Mouse (Mus musculus): ENCODE results near the gene Gpatch2.

The Gpatch2 gene

DNA sequence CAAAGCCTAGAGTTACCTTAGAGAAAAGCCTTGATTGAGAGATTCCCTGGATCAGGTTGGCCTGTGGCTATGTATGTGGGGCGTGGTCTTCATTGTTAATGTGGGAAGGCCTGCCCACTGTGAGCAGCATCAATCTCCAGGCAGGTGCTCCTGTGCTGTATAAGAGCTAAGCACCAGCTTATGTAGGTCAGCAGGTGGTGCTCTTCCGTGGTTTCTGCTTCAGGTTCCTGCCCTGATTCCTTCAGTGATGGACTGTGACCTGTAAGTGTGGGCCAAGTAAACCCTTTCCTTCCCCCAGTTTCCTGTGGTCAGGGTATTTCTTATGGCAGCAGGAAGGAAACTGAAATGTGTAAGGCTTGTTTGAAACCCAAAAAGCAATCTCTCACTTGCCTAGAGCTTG lies 151.5 kb downstream of the Gpatch2 start:
- no peak for DNase-seq (ENCODE audit: low read depth, low spot score)

- DNase-seq (ENCODE audit: low read depth, low spot score), result no peak
Observed at GRCm38 (mm10) chr1:187369049-187369448, 153.7 kb downstream of the Gpatch2 start.

DNA sequence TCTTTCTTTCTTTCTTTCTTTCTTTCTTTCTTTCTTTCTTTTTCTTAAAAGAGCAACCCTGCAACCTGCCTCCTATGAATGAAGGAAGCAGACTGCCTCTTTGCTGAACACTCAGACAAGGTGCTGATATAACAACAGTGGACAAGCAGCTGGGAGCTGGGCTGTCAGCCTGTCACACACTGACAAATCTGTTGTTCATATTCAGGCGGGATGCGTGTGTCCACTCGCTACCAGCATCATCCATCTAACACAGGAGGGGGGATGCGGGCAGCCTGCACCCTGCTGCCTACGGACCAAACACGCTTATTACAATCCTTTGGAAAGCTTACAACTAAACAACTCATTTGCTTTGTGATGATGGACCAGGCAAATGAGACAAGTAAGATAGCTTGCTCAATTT lies 158.2 kb downstream of the Gpatch2 start:
- no peak for DNase-seq (ENCODE audit: low read depth, low spot score)

DNA sequence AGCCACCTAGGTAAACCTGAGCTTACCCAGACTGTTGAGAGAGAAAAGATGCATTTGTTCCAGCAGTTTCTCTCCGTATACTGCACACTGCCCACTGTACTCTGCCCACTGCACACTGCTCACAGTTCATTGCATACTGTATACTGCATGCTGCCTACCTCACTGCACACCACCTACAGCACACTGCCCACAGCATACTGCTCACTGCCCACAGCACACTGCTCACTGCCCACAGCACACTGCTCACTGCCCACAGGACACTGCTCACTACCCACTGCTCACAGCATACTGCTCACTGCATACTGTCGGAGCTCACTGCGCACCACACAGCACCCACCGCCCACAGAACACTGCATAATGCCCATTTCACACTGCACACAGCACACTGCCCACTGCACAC lies 159.1 kb downstream of the Gpatch2 start:
- no peak for DNase-seq (ENCODE audit: low read depth, low spot score)

- DNase-seq (ENCODE audit: low read depth, low spot score), result no peak
Observed at GRCm38 (mm10) chr1:187376946-187377671, 161.8 kb downstream of the Gpatch2 start.

- no peak for DNase-seq (ENCODE audit: low read depth, low spot score)
Observed at GRCm38 (mm10) chr1:187377865-187378524, 162.7 kb downstream of the Gpatch2 start.

- no peak for DNase-seq (ENCODE audit: low read depth, low spot score)
Observed at GRCm38 (mm10) chr1:187389476-187389875, 174.2 kb downstream of the Gpatch2 start.

GRCm38 (mm10) chr1:187400834-187401233 lies 185.5 kb downstream of the Gpatch2 start:
- DNase-seq (ENCODE audit: low read depth, low spot score), result no peak

Data from CD4-positive helper T cell, adult 2 months (primary cell).